Mouse (Mus musculus) MEL (cell line): ENCODE results near the gene Dapk3. TPM values are rescaled to one million over a fixed set of nuclear protein-coding genes. Genes with fewer than 3 reads are reported as not detected.

Experiments used
- DNase-seq: peaks from one replicate; pipeline ENCODE4 v3.0.0; 2011; ENCODE audit warnings: low read depth, low spot score
- H3K27ac ChIP-seq: 2 replicates; pipeline ENCODE4 v1.5.1; 2012; ENCODE audit warnings: low read depth, mild to moderate bottlenecking, control low read depth, low read length, moderate library complexity; ENCODE audit not compliant: control insufficient read depth
- H3K27me3 ChIP-seq, 2 experiments: fragments of 150-350 bp in 1 of 2; sonication (generic) in 1 of 2; 2 replicates each; pipeline ENCODE4 v1.6.1; 2012; ENCODE audit warnings: low read length in 2 of 2, mild to moderate bottlenecking in 2 of 2, improper control_type of control experiment in 1 of 2, moderate library complexity in 1 of 2; ENCODE audit not compliant: insufficient read depth in 2 of 2, control insufficient read depth in 1 of 2
- H3K36me3 ChIP-seq, 2 experiments: 2 replicates each; pipeline ENCODE4 v1.6.1; 2012 to 2014; ENCODE audit warnings: low read length in 2 of 2, improper control_type of control experiment in 1 of 2, inconsistent platforms in 1 of 2, mild to moderate bottlenecking in 1 of 2; ENCODE audit not compliant: insufficient read depth in 2 of 2, control insufficient read depth in 1 of 2
- H3K4me1 ChIP-seq, 2 experiments: fragments of 150-350 bp in 1 of 2; sonication (generic) in 1 of 2; 2 replicates each; pipeline ENCODE4 v1.6.1; 2012; ENCODE audit warnings: low read length in 2 of 2, improper control_type of control experiment in 1 of 2, mild to moderate bottlenecking in 1 of 2; ENCODE audit not compliant: insufficient read depth in 2 of 2, control insufficient read depth in 1 of 2
- H3K4me3 ChIP-seq, 2 experiments: fragments of 150-350 bp in 1 of 2; sonication (generic) in 1 of 2; 2 replicates each; pipeline ENCODE4 v1.5.1; 2012; ENCODE audit warnings: low read depth in 2 of 2, low read length in 2 of 2, mild to moderate bottlenecking in 2 of 2, moderate library complexity in 2 of 2, control low read depth in 1 of 2, improper control_type of control experiment in 1 of 2; ENCODE audit not compliant: control insufficient read depth in 1 of 2, insufficient read depth in 1 of 2
- H3K79me2 ChIP-seq: 2 replicates; pipeline ENCODE4 v1.6.1; 2012; ENCODE audit warnings: mild to moderate bottlenecking, low read length, moderate library complexity; ENCODE audit not compliant: control insufficient read depth, poor library complexity, insufficient read depth
- H3K9ac ChIP-seq: 2 replicates; pipeline ENCODE4 v1.6.1; 2012; ENCODE audit warnings: low read depth, mild to moderate bottlenecking, control low read depth, low read length, moderate library complexity; ENCODE audit not compliant: control insufficient read depth, poor library complexity, severe bottlenecking
- H3K9me3 ChIP-seq: fragments of 150-350 bp; sonication (generic); replicated peaks from 2 replicates; pipeline ENCODE4 v1.6.1; 2012; ENCODE audit warnings: mild to moderate bottlenecking, low read length, improper control_type of control experiment, moderate library complexity; ENCODE audit not compliant: insufficient read depth
- BHLHE40 ChIP-seq: IDR thresholded peaks from 2 replicates; pipeline ENCODE4 v1.6.1; 2012; ENCODE audit warnings: low read depth, mild to moderate bottlenecking, inconsistent platforms, low read length, improper control_type of control experiment, borderline replicate concordance
- CHD2 ChIP-seq: IDR thresholded peaks from 2 replicates; pipeline ENCODE4 v1.6.1; 2011; ENCODE audit warnings: low read length, improper control_type of control experiment
- CTCF ChIP-seq, 3 experiments: IDR thresholded peaks in 2 of 3; conservative IDR thresholded peaks in 1 of 3; 2 replicates each; pipeline ENCODE4 v1.5.1; 2011 to 2012; ENCODE audit warnings: low read length in 3 of 3, low read depth in 2 of 3, mild to moderate bottlenecking in 2 of 3, improper control_type of control experiment in 1 of 3, inconsistent platforms in 1 of 3, mixed read lengths in 1 of 3, moderate library complexity in 1 of 3; ENCODE audit not compliant: control insufficient read depth in 1 of 3, insufficient read depth in 1 of 3, poor library complexity in 1 of 3, severe bottlenecking in 1 of 3
- E2F4 ChIP-seq: IDR thresholded peaks from 2 replicates; pipeline ENCODE4 v1.6.1; 2011; ENCODE audit warnings: low read depth, low read length, improper control_type of control experiment, borderline replicate concordance
- ELF1 ChIP-seq: IDR thresholded peaks from 2 replicates; pipeline ENCODE4 v1.6.1; 2014; ENCODE audit warnings: low read depth, mild to moderate bottlenecking, inconsistent platforms, low read length, improper control_type of control experiment, moderate library complexity
- EP300 ChIP-seq, 2 experiments: IDR thresholded peaks; 2 replicates each; pipeline ENCODE4 v1.6.1; 2011; ENCODE audit warnings: improper control_type of control experiment in 2 of 2, low read length in 2 of 2, low read depth in 1 of 2, mild to moderate bottlenecking in 1 of 2
- ETS1 ChIP-seq: IDR thresholded peaks from 2 replicates; pipeline ENCODE4 v1.6.1; 2012; ENCODE audit warnings: low read depth, mild to moderate bottlenecking, inconsistent platforms, low read length, improper control_type of control experiment, moderate library complexity
- GABPA ChIP-seq: IDR thresholded peaks from 2 replicates; pipeline ENCODE4 v1.6.1; 2012; ENCODE audit warnings: low read depth, mild to moderate bottlenecking, inconsistent platforms, low read length, improper control_type of control experiment, moderate library complexity
- GATA1 ChIP-seq: IDR thresholded peaks from 2 replicates; pipeline ENCODE4 v1.6.1; 2011; ENCODE audit warnings: low read depth, low read length, improper control_type of control experiment
- KAT2A ChIP-seq: conservative IDR thresholded peaks from 2 replicates; pipeline ENCODE4 v1.6.1; 2012; ENCODE audit warnings: low read depth, low read length, improper control_type of control experiment, inconsistent platforms
- MAFK ChIP-seq: IDR thresholded peaks from 2 replicates; pipeline ENCODE4 v1.6.1; 2011; ENCODE audit warnings: low read depth, mild to moderate bottlenecking, low read length, improper control_type of control experiment, borderline replicate concordance
- MAX ChIP-seq: IDR thresholded peaks from 2 replicates; pipeline ENCODE4 v1.6.1; 2011; ENCODE audit warnings: low read length, improper control_type of control experiment
- MAZ ChIP-seq: IDR thresholded peaks from 2 replicates; pipeline ENCODE4 v1.6.1; 2012; ENCODE audit warnings: low read depth, mild to moderate bottlenecking, inconsistent platforms, low read length, improper control_type of control experiment
- MXI1 ChIP-seq: IDR thresholded peaks from 2 replicates; pipeline ENCODE4 v1.6.1; 2011; ENCODE audit warnings: mild to moderate bottlenecking, low read depth, low read length, improper control_type of control experiment
- MYB ChIP-seq: IDR thresholded peaks from 2 replicates; pipeline ENCODE4 v1.6.1; 2011; ENCODE audit warnings: mild to moderate bottlenecking, low read depth, low read length, improper control_type of control experiment
- MYC ChIP-seq: IDR thresholded peaks from 2 replicates; pipeline ENCODE4 v1.6.1; 2011; ENCODE audit warnings: low read depth, mild to moderate bottlenecking, low read length, improper control_type of control experiment, moderate library complexity
- NELFE ChIP-seq: IDR thresholded peaks from 2 replicates; pipeline ENCODE4 v1.6.1; 2011; ENCODE audit warnings: low read depth, low read length, improper control_type of control experiment
- NRF1 ChIP-seq: IDR thresholded peaks from 2 replicates; pipeline ENCODE4 v1.6.1; 2014; ENCODE audit warnings: low read depth, mild to moderate bottlenecking, inconsistent platforms, low read length, improper control_type of control experiment, moderate library complexity; ENCODE audit not compliant: poor library complexity, insufficient read depth, severe bottlenecking
- POLR2A ChIP-seq, 2 experiments: IDR thresholded peaks; 2 replicates each; pipeline ENCODE4 v1.6.1; 2011 to 2012; ENCODE audit warnings: low read length in 2 of 2, mild to moderate bottlenecking in 2 of 2, control low read depth in 1 of 2, improper control_type of control experiment in 1 of 2, low read depth in 1 of 2, moderate library complexity in 1 of 2; ENCODE audit not compliant: control insufficient read depth in 1 of 2, insufficient read depth in 1 of 2, poor library complexity in 1 of 2
- POLR2AphosphoS2 ChIP-seq: IDR thresholded peaks from 2 replicates; pipeline ENCODE4 v1.6.1; 2011; ENCODE audit warnings: low read length, improper control_type of control experiment
- RAD21 ChIP-seq: IDR thresholded peaks from 2 replicates; pipeline ENCODE4 v1.6.1; 2011; ENCODE audit warnings: mild to moderate bottlenecking, low read depth, low read length, improper control_type of control experiment
- RCOR1 ChIP-seq: IDR thresholded peaks from 2 replicates; pipeline ENCODE4 v1.6.1; 2012; ENCODE audit warnings: low read depth, mild to moderate bottlenecking, inconsistent platforms, low read length, improper control_type of control experiment
- SIN3A ChIP-seq: IDR thresholded peaks from 2 replicates; pipeline ENCODE4 v1.6.1; 2012; ENCODE audit warnings: low read length, improper control_type of control experiment, inconsistent platforms
- SMC3 ChIP-seq: IDR thresholded peaks from 2 replicates; pipeline ENCODE4 v1.6.1; 2011; ENCODE audit warnings: low read depth, low read length, improper control_type of control experiment
- TBP ChIP-seq: IDR thresholded peaks from 2 replicates; pipeline ENCODE4 v1.8.0; 2011; ENCODE audit warnings: low read depth, low read length, improper control_type of control experiment
- TCF12 ChIP-seq: IDR thresholded peaks from 2 replicates; pipeline ENCODE4 v1.6.1; 2014; ENCODE audit warnings: low read depth, mild to moderate bottlenecking, inconsistent platforms, low read length, improper control_type of control experiment, moderate library complexity
- UBTF ChIP-seq: IDR thresholded peaks from 2 replicates; pipeline ENCODE4 v1.6.1; 2012; ENCODE audit warnings: low read depth, mild to moderate bottlenecking, inconsistent platforms, low read length, improper control_type of control experiment, moderate library complexity, borderline replicate concordance; ENCODE audit not compliant: insufficient read depth
- ZC3H11A ChIP-seq: IDR thresholded peaks from 2 replicates; pipeline ENCODE4 v1.6.1; 2012; ENCODE audit warnings: low read depth, mild to moderate bottlenecking, inconsistent platforms, low read length, improper control_type of control experiment
- ZKSCAN1 ChIP-seq: IDR thresholded peaks from 2 replicates; pipeline ENCODE4 v1.6.1; 2012; ENCODE audit warnings: low read depth, mild to moderate bottlenecking, inconsistent platforms, low read length, improper control_type of control experiment, moderate library complexity
- ZMIZ1 ChIP-seq: IDR thresholded peaks from 2 replicates; pipeline ENCODE4 v1.6.1; 2012; ENCODE audit warnings: low read depth, mild to moderate bottlenecking, inconsistent platforms, low read length, improper control_type of control experiment, moderate library complexity
- ZNF384 ChIP-seq: IDR thresholded peaks from 2 replicates; pipeline ENCODE4 v1.6.1; 2012; ENCODE audit warnings: low read depth, mild to moderate bottlenecking, inconsistent platforms, low read length, improper control_type of control experiment
- polyA plus RNA-seq, 2 experiments: library from polyadenylated mRNA; stranded (reverse) in 1 of 2; unstranded in 1 of 2; fragments of >175 nt in 1 of 2; fragments of >200 nt in 1 of 2; gene quantifications; 2 replicates each; pipeline versions ENCODE4 v1.2.1 to v1.2.4; 2012; ENCODE audit warnings: low replicate concordance in 2 of 2, low read depth in 1 of 2; ENCODE audit not compliant: insufficient read length in 2 of 2, insufficient read depth in 1 of 2, missing spikeins in 1 of 2
- total RNA-seq: library from RNA; depleted of rRNA; stranded (reverse); fragments of 300-350 nt; gene quantifications from 2 replicates; pipeline ENCODE4 v1.2.3, GENCODE M21; 2012

The Dapk3 gene
- total and polyA plus RNA-seq, 3 experiments, result 42.3 to 79.1 TPM; not detected in 1

GRCm38 (mm10) chr10:81210154-81210553, 27.3 kb downstream of the Dapk3 start:
- no peak overlapping the region for H3K4me3 ChIP-seq

GRCm38 (mm10) chr10:81216260-81216659, 33.5 kb downstream of the Dapk3 start:
- H3K36me3 ChIP-seq, result peaks cover 0 to 2% of the 10 kb centered on the region in 2 experiments; a peak in 1 of 4 replicates
- peak overlapping the region; percentile 49 for H3K9ac ChIP-seq
- peak; percentile 90 for DNase-seq
- peaks cover 2 to 13% of the 10 kb centered on the region in 2 experiments for H3K4me1 ChIP-seq
- H3K27me3 ChIP-seq, result no peaks in the 10 kb centered on the region
- H3K27ac ChIP-seq, result peak overlapping the region; percentile 48
- no peaks in the 10 kb centered on the region for H3K9me3 ChIP-seq
- no peaks in the 10 kb centered on the region for H3K79me2 ChIP-seq
- H3K4me3 ChIP-seq, result peak overlapping the region; percentile 31 to 60; a peak in 3 of 4 replicates
- TF ChIP-seq EP300 (IDR thresholded peaks at IDR 0.05; ENCODE audit: low read depth in 1 of 2, low read length in 2 of 2), result 0 out of 4 replicates have a peak, but pooled peaks of 1 of the 2 experiments have one; percentile 19
- no peak for TF ChIP-seq SMC3
- no peak for TF ChIP-seq ZNF384
- peak; percentile 67 for TF ChIP-seq SIN3A
- peak; percentile 63; the same call in 1 of the 2 replicates for TF ChIP-seq ZMIZ1
- peak; percentile 72 for TF ChIP-seq NELFE
- TF ChIP-seq ZC3H11A, result no peak
- TF ChIP-seq KAT2A, result no peak
- peak; percentile 63; the same call in 1 of the 2 replicates for TF ChIP-seq ELF1
- TF ChIP-seq CTCF (IDR thresholded peaks at IDR 0.05 in 2 of 3, conservative IDR thresholded peaks at IDR 0.05 in 1 of 3; ENCODE audit: control insufficient read depth in 1 of 3, insufficient read depth in 1 of 3, low read depth in 2 of 3, low read length in 3 of 3, poor library complexity in 1 of 3, severe bottlenecking in 1 of 3), result no peak
- peak; percentile 84 for TF ChIP-seq TBP
- TF ChIP-seq POLR2A (IDR thresholded peaks at IDR 0.05; ENCODE audit: control insufficient read depth in 1 of 2, insufficient read depth in 1 of 2, low read depth in 1 of 2, low read length in 2 of 2, poor library complexity in 1 of 2), result peak; percentile 48 to 76; a peak in 2 of 4 replicates
- TF ChIP-seq CHD2, result no peak
- peak; percentile 43; the same call in 1 of the 2 replicates for TF ChIP-seq RCOR1
- 0 out of 2 replicates have a peak, but pooled peaks have one; percentile 16 for TF ChIP-seq MYC
- no peak for TF ChIP-seq ZKSCAN1
- peak; percentile 45; the same call in 1 of the 2 replicates for TF ChIP-seq MAX
- no peak for TF ChIP-seq MAFK
- TF ChIP-seq MXI1, result no peak; the same call in 1 of the 2 replicates
- TF ChIP-seq BHLHE40, result no peak
- TF ChIP-seq GABPA, result no peak
- peak; percentile 56; the same call in 1 of the 2 replicates for TF ChIP-seq TCF12
- no peak for TF ChIP-seq UBTF
- no peak for TF ChIP-seq MYB
- no peak for TF ChIP-seq E2F4
- TF ChIP-seq POLR2AphosphoS2, result peak; percentile 45; the same call in 1 of the 2 replicates
- no peak for TF ChIP-seq MAZ
- TF ChIP-seq GATA1, result peak; percentile 47; the same call in 1 of the 2 replicates
- 0 out of 2 replicates have a peak, but pooled peaks have one; percentile 20 for TF ChIP-seq NRF1
- TF ChIP-seq ETS1, result 0 out of 2 replicates have a peak, but pooled peaks have one; percentile 19

More at GRCm38 (mm10) chr10:81210154-81210553, 27.3 kb downstream of the Dapk3 start:
- TF ChIP-seq CTCF (IDR thresholded peaks at IDR 0.05 in 2 of 3, conservative IDR thresholded peaks at IDR 0.05 in 1 of 3; ENCODE audit: control insufficient read depth in 1 of 3, insufficient read depth in 1 of 3, low read depth in 2 of 3, low read length in 3 of 3, poor library complexity in 1 of 3, severe bottlenecking in 1 of 3) (peak; percentile 46 to 67 (median 57)), RCOR1 (no peak), RAD21 (peak; percentile 4; the same call in 1 of the 2 replicates), UBTF (no peak)
- TF ChIP-seq, all 39 proteins: peak for 2
- Histone ChIP-seq H3K36me3 (no peaks in the 10 kb centered on the region), H3K27ac (no peak overlapping the region), H3K9me3 (no peaks in the 10 kb centered on the region), H3K9ac (no peak overlapping the region), H3K27me3 (no peaks in the 10 kb centered on the region; a peak in 1 of 4 replicates), H3K4me1 (no peaks in the 10 kb centered on the region; a peak in 1 of 4 replicates), H3K79me2 (no peaks in the 10 kb centered on the region)
- peak; percentile 45 for DNase-seq
